Mouse (Mus musculus): Measurements from ENCODE around the gene Pknox2.

Gene Pknox2

GRCm38 (mm10) chr9:37140464-37141181, 6.6 kb downstream of the Pknox2 start:
- no peak for DNase-seq (ENCODE audit: low read depth)

DNA sequence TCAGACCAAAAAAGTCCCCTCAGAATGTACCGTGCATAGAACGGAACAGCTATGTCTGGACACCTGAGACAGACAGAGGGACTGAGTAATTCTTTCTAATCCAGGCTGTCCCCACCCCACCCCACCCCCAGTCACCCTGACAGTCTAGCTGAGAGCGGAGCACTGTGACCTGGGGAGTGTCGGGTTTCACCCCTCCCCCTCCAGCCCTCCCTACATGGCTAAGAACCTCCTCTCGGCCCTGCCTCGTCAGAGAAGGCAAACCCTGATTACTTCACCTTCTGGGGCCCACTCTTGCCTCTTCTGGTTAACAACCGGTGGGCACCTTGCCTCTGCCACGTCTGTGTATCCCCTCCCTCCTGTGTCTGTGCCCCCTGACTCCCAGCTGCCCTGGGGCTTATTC, 7.7 kb downstream of the Pknox2 start:
- DNase-seq (ENCODE audit: low read depth): no peak

GRCm38 (mm10) chr9:37138883-37139282, 8.3 kb downstream of the Pknox2 start:
- DNase-seq (ENCODE audit: low read depth): no peak

GRCm38 (mm10) chr9:37136340-37136739, 10.9 kb downstream of the Pknox2 start:
- no peak for DNase-seq (ENCODE audit: low read depth)

- no peak for DNase-seq (ENCODE audit: low read depth)
Observed at GRCm38 (mm10) chr9:37133495-37133894, 13.7 kb downstream of the Pknox2 start.

- DNase-seq (ENCODE audit: low read depth): no peak
Observed at GRCm38 (mm10) chr9:37129046-37129445, 18.2 kb downstream of the Pknox2 start.

GRCm38 (mm10) chr9:37126197-37126596, 21.0 kb downstream of the Pknox2 start:
- DNase-seq (ENCODE audit: low read depth): no peak

GRCm38 (mm10) chr9:37124696-37125480, 22.3 kb downstream of the Pknox2 start:
- DNase-seq (ENCODE audit: low read depth): no peak

DNA sequence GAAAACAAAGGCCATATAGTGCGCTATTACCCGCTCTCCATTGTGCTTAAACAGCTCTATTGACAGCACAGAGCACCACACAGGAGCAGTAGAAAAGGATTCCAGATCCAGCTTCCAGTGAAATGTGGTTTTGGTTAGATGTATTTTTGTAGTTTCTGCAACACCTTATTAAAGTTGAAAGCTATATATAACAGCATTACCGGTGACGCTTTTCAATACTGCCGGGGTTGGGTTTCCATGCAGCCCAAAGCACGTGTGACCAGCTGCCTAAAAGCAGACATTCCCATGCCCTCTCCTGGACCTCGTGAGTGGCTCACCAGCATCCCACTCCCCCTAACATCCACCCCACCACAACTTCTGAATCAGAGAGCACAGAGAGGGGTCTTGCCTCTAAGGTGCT, 23.8 kb downstream of the Pknox2 start:
- DNase-seq (ENCODE audit: low read depth): no peak

- DNase-seq (ENCODE audit: low read depth): no peak
Observed at GRCm38 (mm10) chr9:37122971-37123370, 24.2 kb downstream of the Pknox2 start.

DNA sequence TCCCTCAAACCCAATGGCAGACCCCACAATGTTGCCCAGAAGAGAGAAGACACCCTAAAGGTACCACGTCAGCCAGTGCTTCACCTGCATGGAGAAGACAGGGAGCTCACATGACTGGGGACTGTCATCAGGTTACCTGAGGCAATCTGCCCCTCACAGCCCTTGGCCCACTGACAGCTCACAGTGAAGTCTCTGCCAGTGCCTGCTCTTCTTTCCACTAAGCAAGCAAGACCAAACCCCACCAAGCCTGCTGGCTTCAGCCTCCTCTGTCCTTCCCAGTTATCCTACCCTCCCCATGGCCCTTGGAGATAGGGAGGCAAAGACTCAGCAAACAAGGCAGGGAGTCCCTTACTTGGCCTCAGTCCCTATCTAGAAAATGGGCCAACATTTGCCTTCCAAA, 24.8 kb downstream of the Pknox2 start:
- DNase-seq (ENCODE audit: low read depth): no peak

DNA sequence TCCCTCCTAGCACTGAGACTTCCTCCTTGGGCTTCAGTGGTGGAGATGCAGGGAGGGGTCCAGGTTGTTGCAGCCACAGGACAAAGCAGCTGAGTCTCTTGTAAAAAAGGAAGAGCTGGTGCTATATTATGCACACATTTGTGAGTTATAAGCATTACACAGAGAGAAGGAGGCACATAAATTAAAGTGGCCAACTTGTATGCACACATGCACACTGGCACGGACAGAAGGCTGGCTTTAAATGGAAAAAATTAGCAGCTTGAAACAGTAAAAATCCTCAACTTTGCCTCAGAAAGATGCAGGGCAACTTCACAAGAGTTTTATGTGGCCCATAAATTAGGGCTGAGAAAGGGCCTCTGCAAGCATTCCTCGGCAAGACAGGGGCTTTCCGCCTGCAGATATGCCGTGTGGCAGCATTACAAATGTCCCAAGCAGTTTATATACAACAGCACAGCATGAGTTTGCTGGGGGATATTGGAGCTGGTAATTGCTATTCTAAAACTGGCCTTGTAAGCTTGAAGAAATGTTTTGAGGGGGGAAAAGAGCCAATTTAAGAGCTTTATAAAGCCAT, 25.4 kb downstream of the Pknox2 start:
- no peak for DNase-seq (ENCODE audit: low read depth)

DNA sequence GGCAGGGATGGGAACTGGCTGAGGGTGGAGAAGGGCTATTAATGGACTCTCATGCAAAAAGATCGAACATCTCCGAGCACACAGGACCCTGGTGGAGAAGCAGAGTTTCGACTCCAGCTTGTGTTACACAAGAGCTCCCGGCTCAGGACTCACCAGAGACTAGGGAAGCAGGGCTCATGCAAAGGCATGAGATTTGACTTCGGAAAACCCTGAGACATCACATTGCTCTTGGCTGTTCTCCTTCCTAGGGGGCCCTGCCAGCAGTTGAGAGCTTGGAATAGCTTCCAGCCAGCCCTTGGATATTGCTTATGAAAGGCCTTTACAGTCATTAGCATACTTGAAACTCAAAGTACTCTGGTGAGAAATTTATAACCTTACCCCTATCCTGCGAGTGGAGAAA, 26.4 kb downstream of the Pknox2 start:
- DNase-seq (ENCODE audit: low read depth): no peak

- no peak for DNase-seq (ENCODE audit: low read depth)
Observed at GRCm38 (mm10) chr9:37117529-37117928, 29.7 kb downstream of the Pknox2 start.

GRCm38 (mm10) chr9:37116632-37117413, 30.4 kb downstream of the Pknox2 start:
- DNase-seq (ENCODE audit: low read depth): no peak

DNA sequence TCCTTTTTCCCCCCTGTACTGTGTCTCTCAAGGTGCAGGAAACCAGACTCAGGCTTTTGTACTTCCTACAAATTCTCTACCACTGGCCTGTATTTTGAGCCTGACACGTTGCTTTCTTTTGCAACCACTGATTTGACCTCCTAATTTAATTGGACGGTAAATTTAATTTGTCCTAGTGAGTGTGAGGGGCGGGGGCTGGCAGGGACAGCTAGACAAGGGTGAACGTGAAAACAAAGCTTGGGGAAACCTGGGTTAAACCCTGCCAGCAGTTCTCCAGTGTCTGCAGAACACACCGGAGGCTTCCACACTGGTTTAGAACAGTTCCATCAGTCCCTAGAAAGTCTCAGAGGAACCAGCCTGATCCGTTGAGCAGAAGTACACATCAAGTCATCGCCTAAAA, 31.4 kb downstream of the Pknox2 start:
- DNase-seq (ENCODE audit: low read depth): no peak

DNA sequence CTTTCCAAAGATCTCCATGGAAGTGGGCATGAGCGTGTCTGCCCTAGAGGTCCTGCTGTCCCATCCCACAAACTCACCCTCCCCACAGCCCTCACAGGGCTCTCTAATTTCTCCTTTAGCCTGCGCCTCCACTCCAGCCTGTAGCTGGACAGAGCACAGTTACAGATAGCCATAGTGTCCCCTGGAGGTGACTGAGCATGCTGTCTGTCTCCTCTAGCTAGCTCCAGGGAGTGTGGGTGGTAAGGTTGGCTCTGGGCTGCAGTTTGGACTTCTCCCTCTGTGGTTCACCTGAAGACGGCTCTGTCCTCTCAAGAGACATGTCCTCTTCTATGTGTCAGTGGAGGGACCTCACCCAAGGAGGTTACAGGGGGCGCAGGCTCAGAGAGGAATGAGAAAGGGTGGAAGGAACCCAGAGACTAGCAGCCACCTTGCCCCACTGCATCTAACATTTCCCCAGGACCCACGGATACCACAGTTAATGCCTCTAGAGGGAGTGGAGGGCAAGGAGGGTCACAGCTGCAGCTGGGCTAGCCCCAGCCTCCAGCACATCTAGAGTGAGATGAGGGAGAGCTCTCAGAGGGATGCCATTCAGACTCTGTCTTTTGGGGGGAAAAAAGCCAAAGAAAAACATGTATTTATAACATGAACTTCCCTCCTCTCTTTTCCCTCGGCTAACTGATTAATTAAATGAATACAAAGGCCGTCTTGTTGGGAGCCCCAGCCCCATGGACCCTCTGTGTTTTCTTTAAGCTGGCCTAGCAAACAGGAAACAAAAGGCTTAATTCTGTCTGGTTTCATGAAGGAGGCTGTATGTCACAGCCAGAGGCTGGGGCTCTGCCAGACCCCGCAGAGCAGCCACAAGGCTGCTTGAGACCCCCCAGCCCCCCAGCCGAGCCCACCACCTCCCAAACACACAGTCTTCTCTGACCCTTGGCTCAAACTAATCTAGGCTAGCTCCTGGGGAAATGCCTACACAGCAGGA, 32.6 kb downstream of the Pknox2 start:
- DNase-seq (ENCODE audit: low read depth): no peak

DNA sequence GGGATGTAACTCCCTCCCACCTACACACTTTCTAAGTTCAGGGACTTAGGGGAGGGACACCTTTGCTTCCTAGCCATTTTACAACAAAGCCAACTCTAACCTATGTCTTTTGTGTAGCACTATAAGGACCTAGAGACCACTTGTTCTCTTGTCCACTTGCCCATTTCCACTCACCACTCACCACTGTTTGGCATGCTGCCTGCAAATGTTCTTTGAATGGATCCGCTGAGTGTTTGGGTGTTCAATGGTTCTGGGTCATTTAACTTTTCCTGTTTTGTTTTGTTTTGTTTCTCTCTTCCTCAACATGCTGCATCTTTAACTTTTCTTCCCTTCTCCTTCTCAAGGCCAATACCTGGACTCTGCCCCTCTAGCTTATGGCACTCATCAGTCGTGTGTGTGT, 39.7 kb downstream of the Pknox2 start:
- no peak for DNase-seq (ENCODE audit: low read depth)

GRCm38 (mm10) chr9:37106808-37107207, 40.4 kb downstream of the Pknox2 start:
- DNase-seq (ENCODE audit: low read depth): no peak

DNA sequence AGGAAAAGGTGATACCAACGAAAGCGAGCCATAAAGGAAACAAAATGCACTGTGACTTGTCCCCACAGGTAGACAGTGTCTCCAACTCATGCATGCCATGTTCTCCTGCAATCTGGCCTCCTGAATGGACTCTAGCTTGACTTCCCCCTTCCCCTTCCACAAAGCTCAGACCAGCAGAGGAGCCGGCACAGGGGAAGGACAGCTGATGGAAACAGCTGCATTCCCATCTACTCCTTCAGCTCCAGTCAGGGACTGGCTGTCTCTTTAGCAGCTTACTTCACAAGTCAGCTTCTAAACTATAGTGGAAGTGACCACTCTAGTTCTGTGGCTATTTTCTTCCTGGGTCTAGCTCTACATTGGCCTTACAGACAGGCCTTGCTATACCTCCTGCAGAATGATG, 43.0 kb downstream of the Pknox2 start:
- DNase-seq (ENCODE audit: low read depth): no peak

DNA sequence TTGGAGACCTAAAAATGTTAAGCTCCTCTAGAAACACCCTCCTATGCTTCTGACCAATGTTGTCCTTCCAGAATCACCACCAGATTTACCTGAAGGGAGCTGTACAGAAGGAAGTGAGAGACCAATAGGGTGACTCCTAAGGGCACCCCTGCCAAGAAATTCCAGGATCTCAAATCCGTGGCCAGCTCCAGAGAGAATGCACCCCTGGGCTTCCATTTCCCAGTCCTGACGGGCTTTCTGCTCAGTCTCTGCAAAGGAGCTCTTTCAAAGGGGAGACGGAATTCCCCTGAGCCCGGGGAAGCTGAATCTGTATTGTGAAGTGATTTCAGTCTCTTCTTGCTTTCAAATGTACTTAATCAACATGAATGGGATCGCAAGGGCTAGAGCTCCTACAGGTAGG, 43.4 kb downstream of the Pknox2 start:
- no peak for DNase-seq (ENCODE audit: low read depth)
